Mouse (Mus musculus): ENCODE measurements at regions not wholly inside any gene's neighbourhood (a gene's known extent, or its start where the extent isn't known, plus 50 kb on each side); places are given as distances from the start of the nearest gene placed in this dataset.

DNA sequence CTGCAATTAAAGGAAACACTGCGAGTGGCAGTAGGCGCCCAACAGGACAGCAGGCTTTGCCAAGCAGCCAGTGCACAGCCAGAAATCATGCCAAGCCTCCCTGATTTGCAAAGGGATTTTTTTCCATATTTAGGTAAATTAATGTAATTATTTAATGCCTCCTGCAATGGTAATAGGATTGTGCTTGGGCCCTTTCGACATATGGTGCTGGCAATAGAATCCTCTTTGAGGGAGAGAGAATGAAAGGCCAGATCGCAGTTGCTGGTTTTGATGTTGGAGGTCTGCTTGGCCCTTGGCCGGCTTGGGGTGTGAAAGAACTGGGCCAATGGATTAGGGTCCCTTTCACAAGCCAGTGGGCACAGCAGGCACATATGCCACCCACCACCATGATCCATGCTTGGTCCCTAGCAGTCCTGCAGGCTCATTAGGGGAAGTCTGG is 424.8 kb upstream of the Sall1 start:
- TF ChIP-seq CTCF (IDR thresholded peaks at IDR 0.05; ENCODE audit: borderline replicate concordance, extremely low read depth, insufficient read depth, insufficient read length) (no peak), POLR2A (IDR thresholded peaks at IDR 0.05; ENCODE audit: borderline replicate concordance, extremely low read depth, insufficient read depth, insufficient read length, poor library complexity, severe bottlenecking) (no peak)
